Mouse (Mus musculus): Measurements from ENCODE around the gene Myo7a. TPM values are rescaled to one million over a fixed set of nuclear protein-coding genes. Genes with fewer than 3 reads are reported as not detected.

The Myo7a gene
- 5.9 TPM for polyA plus RNA-seq (2014; fragmentation: Illumina TruSeq; extraction: RNeasy Lipid Tissue Mini Kit (QIAGEN cat#74804); ENCODE audit: low replicate concordance)

DNA sequence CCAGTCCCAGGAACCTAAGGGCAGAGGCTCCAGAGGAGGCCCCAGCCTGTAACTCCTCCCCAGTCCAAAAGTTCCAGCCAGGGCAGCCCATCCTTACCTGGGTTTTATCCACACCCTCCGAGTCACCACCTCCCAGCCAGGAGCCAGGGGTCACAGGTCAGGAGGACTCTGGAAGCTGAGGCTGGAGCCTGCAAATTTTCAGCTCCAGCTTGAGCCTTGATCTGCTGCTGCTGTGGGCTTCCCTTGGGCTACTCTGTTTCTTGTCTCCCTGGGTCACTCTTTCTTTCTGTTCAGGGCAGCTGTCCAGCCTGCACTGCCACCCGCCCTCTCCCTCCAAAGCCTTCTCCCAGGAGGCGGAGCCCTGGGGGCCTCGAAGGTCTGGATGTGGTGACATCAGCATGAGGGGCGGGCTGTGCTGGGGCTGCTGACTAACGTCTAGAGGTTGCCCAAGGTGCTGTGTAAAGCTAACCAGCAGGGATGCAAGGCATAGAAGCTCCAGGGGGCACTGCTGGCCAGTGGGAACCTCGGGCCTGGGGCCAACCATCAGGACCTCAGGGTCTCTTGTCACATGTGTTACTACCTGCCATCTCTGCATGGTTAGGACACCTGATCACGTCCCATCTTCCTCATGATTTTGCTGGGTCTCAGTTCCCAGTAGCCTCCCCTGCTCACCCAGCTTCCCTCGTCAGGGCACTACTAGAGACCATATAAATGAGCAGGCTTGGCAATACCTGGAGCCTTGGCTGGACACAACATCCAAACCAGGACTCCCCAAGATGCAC is at the start of gene Myo7a:
TSS of gene Myo7a (minus strand) at position 346 of the 782 bp plus-strand sequence.

DNA sequence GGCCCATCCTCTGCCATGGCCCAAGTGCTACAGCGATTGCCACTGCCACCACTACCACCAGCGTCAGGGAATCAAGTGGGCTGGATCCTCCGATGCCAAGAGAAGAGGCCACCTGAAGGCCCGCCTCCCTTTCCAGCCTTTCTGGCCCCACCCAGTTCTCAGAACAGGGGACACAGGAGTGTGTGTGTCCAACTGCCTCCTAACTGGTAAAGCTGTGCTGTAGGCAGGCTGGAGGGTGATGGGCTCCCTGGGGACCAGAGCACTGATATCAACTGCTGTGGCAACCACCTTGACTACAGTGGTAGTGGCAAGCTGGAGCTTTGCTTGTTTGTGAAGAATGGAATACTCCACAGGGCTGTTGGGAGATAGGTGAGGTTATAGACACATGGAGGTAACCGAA is 26.1 kb upstream of the Myo7a start, which contains the start of gene Omp:
TSS of gene Omp (minus strand) at position 101 of the 400 bp plus-strand sequence.

Other genes with a start within 250 kb of the Myo7a start
- gene Gdpd4, start 199.6 kb downstream of the Myo7a start, polyA plus RNA-seq (2014; fragmentation: Illumina TruSeq; extraction: RNeasy Lipid Tissue Mini Kit (QIAGEN cat#74804); ENCODE audit: low replicate concordance), result not detected
- gene Omp, start 26.0 kb upstream of the Myo7a start, polyA plus RNA-seq (2014; fragmentation: Illumina TruSeq; extraction: RNeasy Lipid Tissue Mini Kit (QIAGEN cat#74804); ENCODE audit: low replicate concordance), result not detected
- gene Capn5, start 58.8 kb upstream of the Myo7a start, polyA plus RNA-seq (2014; fragmentation: Illumina TruSeq; extraction: RNeasy Lipid Tissue Mini Kit (QIAGEN cat#74804); ENCODE audit: low replicate concordance), result 0.67 TPM
- gene B3gnt6, start 80.0 kb upstream of the Myo7a start, polyA plus RNA-seq (2014; fragmentation: Illumina TruSeq; extraction: RNeasy Lipid Tissue Mini Kit (QIAGEN cat#74804); ENCODE audit: low replicate concordance), result 0.97 TPM
- gene Acer3, start 201.7 kb upstream of the Myo7a start, polyA plus RNA-seq (2014; fragmentation: Illumina TruSeq; extraction: RNeasy Lipid Tissue Mini Kit (QIAGEN cat#74804); ENCODE audit: low replicate concordance), result 41.6 TPM
- 5.0 TPM for gene Tsku, start 241.8 kb upstream of the Myo7a start, polyA plus RNA-seq (2014; fragmentation: Illumina TruSeq; extraction: RNeasy Lipid Tissue Mini Kit (QIAGEN cat#74804); ENCODE audit: low replicate concordance)

Measured in small intestine, adult 10 weeks (tissue).